ENCODE assay signal across 8 mouse cellular contexts in the genomic region with DNA sequence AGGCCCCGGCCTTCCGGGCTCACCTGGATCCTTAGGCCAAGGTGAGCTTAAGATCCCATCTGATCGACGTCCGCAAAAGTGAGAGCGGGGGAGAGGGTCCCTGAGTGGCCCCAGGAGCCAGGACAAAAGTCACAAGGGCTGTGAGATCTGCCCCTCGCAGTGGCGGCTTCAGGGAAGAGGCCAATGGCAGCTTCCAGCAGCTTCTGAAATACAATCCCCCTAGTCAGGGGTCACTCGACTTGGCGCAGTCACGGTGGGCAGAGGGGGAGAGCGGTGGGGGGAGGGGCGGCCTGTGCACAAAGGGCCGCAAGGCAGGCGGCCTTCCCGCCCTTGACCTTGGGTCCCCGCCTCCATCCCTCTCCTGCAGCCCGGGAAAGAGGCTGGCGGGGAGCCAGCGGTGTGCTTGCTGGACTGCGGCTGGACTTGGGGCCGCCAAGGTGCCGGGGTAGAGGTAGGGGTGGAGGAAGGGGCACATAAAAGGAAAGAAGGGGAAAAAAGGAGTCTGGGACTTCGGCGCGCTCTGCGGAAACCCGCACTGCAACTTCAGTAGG. TPM values are rescaled to one million over a fixed set of nuclear protein-coding genes. Genes with fewer than 3 reads are reported as not detected.
DNase-seq lines count a peak whose midpoint lies in the region; ATAC-seq lines count a peak whose summit lies in the region.

No protein-coding gene starts in this region.

- peak overlapping the region; percentile 65 for H3K9ac ChIP-seq in embryonic facial prominence, embryonic 12.5 days
- H3K9ac ChIP-seq in hindbrain, embryonic 12.5 days: peak overlapping the region; percentile 56
- peak overlapping the region; percentile 75 for H3K9ac ChIP-seq in limb, embryonic 13.5 days

- H3K4me3 ChIP-seq in embryonic facial prominence, embryonic 12.5 days: peak overlapping the region; percentile 35
- H3K4me3 ChIP-seq in hindbrain, embryonic 12.5 days: peak overlapping the region; percentile 32
- H3K4me3 ChIP-seq in limb, embryonic 13.5 days: peak overlapping the region; percentile 47

- DNase-seq in adrenal gland, adult 8-10 months: peak; percentile 18
- peak; percentile 91 for DNase-seq in neural tube, embryonic 10.5 days (ENCODE audit: extremely low spot score, low spot score)
- no peak for DNase-seq in cerebellum, adult 8-10 months

- WGBS in embryonic facial prominence, embryonic 12.5 days: 4% methylated on average over 28 of the region's 28 CpGs
- 2% methylated on average over 27 of the region's 28 CpGs for WGBS in hindbrain, embryonic 12.5 days
- 5% methylated on average over 27 of the region's 28 CpGs for WGBS in limb, embryonic 13.5 days

- no peaks in the 10 kb centered on the region for H3K36me3 ChIP-seq in embryonic facial prominence, embryonic 12.5 days
- no peaks in the 10 kb centered on the region for H3K36me3 ChIP-seq in hindbrain, embryonic 12.5 days
- no peaks in the 10 kb centered on the region for H3K36me3 ChIP-seq in limb, embryonic 13.5 days

- peak; percentile 31; the same call in 1 of the 2 replicates for ATAC-seq in embryonic facial prominence, embryonic 12.5 days (ENCODE audit: insufficient number of reproducible peaks, insufficient read depth, low FRiP score, low TSS enrichment)
- ATAC-seq in hindbrain, embryonic 12.5 days (ENCODE audit: low FRiP score): peak; percentile 26; the same call in 1 of the 2 replicates
- peak; percentile 52 for ATAC-seq in limb, embryonic 13.5 days (ENCODE audit: low FRiP score, low read depth)
- no peak for ATAC-seq in cerebellum, adult (ENCODE audit: insufficient number of reproducible peaks, low FRiP score, low TSS enrichment)
- no peak for ATAC-seq in CD4-positive, CD25-positive, alpha-beta regulatory T cell, adult 4 months

- no peaks in the 10 kb centered on the region for H3K27me3 ChIP-seq in embryonic facial prominence, embryonic 12.5 days
- H3K27me3 ChIP-seq in hindbrain, embryonic 12.5 days: no peaks in the 10 kb centered on the region
- no peaks in the 10 kb centered on the region for H3K27me3 ChIP-seq in limb, embryonic 13.5 days

- peak overlapping the region; percentile 87 for H3K27ac ChIP-seq in embryonic facial prominence, embryonic 12.5 days
- H3K27ac ChIP-seq in hindbrain, embryonic 12.5 days: peak overlapping the region; percentile 84
- peak overlapping the region; percentile 88 for H3K27ac ChIP-seq in limb, embryonic 13.5 days

- no peaks in the 10 kb centered on the region for H3K9me3 ChIP-seq in embryonic facial prominence, embryonic 12.5 days
- no peaks in the 10 kb centered on the region for H3K9me3 ChIP-seq in hindbrain, embryonic 12.5 days (replicated peaks)
- no peaks in the 10 kb centered on the region for H3K9me3 ChIP-seq in limb, embryonic 13.5 days

- peak overlapping the region; percentile 57 for H3K4me2 ChIP-seq in embryonic facial prominence, embryonic 12.5 days (replicated peaks)
- peak overlapping the region; percentile 67 for H3K4me2 ChIP-seq in hindbrain, embryonic 12.5 days (replicated peaks)
- peak overlapping the region; percentile 86 for H3K4me2 ChIP-seq in limb, embryonic 13.5 days (replicated peaks)

- H3K4me1 ChIP-seq in embryonic facial prominence, embryonic 12.5 days: peaks cover 77% of the 10 kb centered on the region
- peaks cover 81% of the 10 kb centered on the region for H3K4me1 ChIP-seq in hindbrain, embryonic 12.5 days
- H3K4me1 ChIP-seq in limb, embryonic 13.5 days: peaks cover 82% of the 10 kb centered on the region

RNA-seq across cellular contexts. Expression of gene Bcl11b, which starts 23.6 kb away (rescaled TPM):
- under 1 TPM; 0.17 to 0.80 (median 0.55) TPM for total RNA-seq in adrenal gland, adult 8-10 months (2022)
- polyA plus RNA-seq in embryonic facial prominence, embryonic 12.5 days (2016; fragmentation: Nextera tagmentation; extraction: Ambion mirVana): 39.4 and 41.5 TPM in 2 replicates
- 25.9 and 37.1 TPM in 2 replicates for polyA plus RNA-seq in hindbrain, embryonic 12.5 days (2016; fragmentation: Nextera tagmentation; extraction: Ambion mirVana)
- 12.6 and 14.1 TPM in 2 replicates for polyA plus RNA-seq in limb, embryonic 13.5 days (2015; fragmentation: Nextera tagmentation; extraction: Ambion mirVana)
- 10 to 100 TPM; 40.0 to 41.6 TPM for polyA plus RNA-seq in CD4-positive, CD25-positive, alpha-beta regulatory T cell, adult 4 months (2017; shearing (Covaris generic))

Comparison
In these comparisons a context has a peak if more than half of its experiments do, and no peak if none do; other contexts are left out.
1. ATAC-seq: peak in embryonic facial prominence, embryonic 12.5 days (single experiment), hindbrain, embryonic 12.5 days (single experiment) and limb, embryonic 13.5 days (single experiment); none in cerebellum, adult (single experiment) and CD4-positive, CD25-positive, alpha-beta regulatory T cell, adult 4 months (single experiment).
2. Peak in every context shown above with its lines, with median percentiles within 50 percentile points of each other: H3K27ac ChIP-seq, H3K4me2 ChIP-seq, H3K4me3 ChIP-seq and H3K9ac ChIP-seq.